Mouse (Mus musculus): ENCODE results near the gene Slc25a42.
"Not testable (repeated sequence)": the region's sequence is repeated elsewhere in the genome, so short reads cannot be mapped to it uniquely, and the experiment has no call there.

Slc25a42 gene

GRCm38 (mm10) chr8:70212112-70213055 lies at the start of gene Slc25a42:
TSS of gene Slc25a42 (minus strand) at chr8:70212305.
- peak; percentile 95 to 98 for DNase-seq

GRCm38 (mm10) chr8:70259043-70259442 lies 46.9 kb upstream of the Slc25a42 start:
- DNase-seq, result no peak

GRCm38 (mm10) chr8:70258600-70258999 lies 46.5 kb upstream of the Slc25a42 start:
- no peak for DNase-seq

DNA sequence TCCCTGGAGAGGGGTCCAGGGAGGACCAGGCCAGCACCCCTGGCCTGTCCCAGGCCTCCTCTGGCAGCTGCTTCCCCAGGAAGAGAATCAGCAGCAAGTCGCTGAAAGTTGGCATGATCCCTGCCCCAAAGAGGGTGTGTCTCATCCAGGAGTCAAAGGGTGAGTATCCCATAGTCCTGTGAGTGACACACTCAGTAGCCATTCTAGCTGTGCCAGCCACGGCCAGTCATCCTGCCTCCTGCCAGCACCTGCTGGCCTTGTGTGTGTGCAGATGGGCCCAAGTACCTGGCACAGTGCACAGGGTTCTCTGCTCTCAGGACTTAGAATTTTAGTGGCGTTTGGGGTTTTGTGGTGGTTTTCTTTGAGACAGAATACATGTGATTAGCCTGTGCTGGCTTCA lies 45.4 kb upstream of the Slc25a42 start:
- DNase-seq, result no peak

DNA sequence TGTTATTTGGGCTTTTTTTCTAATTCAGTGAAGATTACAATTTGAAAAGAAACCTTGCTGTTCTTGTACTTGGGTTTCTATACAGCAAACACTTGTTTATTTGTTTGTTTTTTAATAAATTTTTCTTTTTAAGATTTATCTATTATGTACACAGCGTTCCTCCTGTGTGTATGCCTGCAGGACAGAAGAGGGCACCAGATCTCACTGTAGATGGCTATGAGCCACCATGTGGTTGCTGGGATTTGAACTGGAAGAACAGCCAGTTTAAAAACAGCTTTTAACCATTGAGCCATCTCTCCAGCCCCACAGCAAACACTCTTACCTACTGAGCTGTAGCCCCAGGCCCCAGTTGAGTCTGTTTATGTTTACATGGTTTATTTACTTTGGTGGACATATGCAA lies 42.5 kb upstream of the Slc25a42 start:
- DNase-seq, result no peak

DNA sequence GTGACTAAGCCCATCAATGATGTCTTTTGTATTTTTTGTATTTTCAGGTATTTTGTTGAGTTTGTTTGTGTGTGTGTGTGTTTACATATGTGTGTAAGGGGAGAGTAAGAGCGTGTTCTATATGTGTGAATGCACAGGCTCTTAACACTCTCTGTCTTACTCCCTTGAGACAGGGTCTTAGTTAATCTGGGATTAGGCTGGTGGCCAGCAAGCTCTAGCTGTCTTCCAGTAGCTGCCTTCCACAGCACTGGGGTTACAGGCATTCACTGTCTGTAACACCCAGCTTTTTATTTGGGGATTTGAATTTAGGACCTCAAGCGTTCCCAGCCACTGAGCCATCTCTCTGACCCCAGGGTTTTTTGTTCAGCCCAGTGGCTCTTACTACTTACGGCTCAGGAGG lies 35.7 kb upstream of the Slc25a42 start:
- no peak for DNase-seq

DNA sequence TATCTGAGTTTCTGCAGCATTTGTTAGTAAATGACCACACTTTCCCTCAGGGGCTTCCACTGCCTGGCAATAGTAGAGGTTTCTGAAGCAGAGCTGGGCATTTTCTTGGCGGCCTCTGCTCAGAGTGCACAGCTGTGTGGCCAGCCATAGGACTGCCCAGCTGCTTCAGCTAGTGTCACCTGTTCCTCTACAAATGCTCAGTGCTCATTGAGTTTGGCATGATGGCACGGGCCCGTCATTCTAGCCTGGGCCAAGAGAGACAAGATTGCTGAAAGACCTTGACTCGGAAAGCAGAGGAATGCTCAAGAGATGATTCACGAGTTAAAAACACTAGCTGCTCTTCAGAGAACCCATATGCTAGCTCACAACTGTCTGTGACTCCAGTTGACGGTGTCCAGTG lies 34.5 kb upstream of the Slc25a42 start:
- DNase-seq, result no peak

- peak in 1 of 2 experiments; percentile 30 for DNase-seq
Observed at GRCm38 (mm10) chr8:70240642-70241041, 28.5 kb upstream of the Slc25a42 start.

DNA sequence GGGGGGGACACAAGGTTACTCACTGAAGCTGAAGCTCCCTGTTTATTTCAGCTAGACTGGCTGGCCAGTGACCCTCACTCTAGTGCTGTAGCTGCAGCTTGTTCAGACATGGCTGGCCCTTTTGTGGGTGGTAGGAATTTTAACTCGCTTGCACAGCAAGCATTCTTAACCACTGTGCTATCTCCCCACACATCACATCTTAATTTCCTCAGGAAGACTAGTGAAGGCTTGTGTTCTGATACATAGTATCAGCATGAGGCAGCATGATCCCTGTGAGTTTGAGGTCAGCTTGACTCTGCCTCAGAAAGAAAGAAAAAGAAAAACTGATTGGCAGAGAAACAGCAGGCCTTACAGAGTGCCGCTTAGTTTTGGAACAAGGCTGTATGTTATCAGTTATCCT lies 25.7 kb upstream of the Slc25a42 start:
- DNase-seq, result no peak

- no peak for DNase-seq
Observed at GRCm38 (mm10) chr8:70234781-70235128, 22.6 kb upstream of the Slc25a42 start.

DNA sequence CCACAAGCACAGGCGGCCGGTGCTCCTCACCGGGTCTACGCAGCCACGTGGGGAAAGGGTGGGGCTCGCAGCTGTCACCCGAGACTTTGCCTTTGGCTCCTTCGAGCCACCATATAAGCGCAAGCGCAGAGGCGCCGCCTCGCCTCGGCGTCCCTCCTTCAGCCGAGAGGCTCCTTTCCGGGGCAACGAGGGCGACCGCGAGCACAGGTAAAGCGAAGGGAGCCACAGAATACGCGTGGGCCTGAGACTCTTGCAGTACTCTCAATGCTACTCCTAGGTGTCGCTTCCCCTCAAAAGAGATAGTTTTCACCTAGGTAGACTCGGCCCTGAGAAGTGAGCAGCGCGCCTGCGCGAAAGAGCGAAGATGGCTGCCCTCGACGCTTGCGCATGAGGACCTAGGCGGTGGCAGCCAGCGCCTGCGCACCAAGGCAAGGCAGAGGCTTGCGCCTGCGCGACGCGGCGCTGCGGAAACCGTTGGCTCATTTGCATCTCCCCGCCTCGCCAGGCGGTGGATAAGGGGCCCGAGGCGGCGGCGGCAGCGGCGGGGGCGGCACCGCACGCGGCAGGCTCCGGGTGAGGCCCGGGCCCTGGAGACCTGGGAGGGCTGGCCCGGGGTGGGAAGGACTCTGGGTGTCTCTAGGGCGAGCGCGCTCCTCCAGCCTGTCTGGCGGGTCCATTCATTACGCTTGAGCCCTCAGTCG lies 22.1 kb upstream of the Slc25a42 start, which contains the start of the genes Sugp2 and Armc6:
Gene Sugp2 (plus strand): TSS at position 147 of the 701 bp plus-strand sequence.
Gene Armc6 (minus strand): TSS at position 387 of the 701 bp plus-strand sequence.
- DNase-seq, result peak; percentile 95 to 97

GRCm38 (mm10) chr8:70233606-70234005 lies 21.5 kb upstream of the Slc25a42 start:
- no peak for DNase-seq

DNA sequence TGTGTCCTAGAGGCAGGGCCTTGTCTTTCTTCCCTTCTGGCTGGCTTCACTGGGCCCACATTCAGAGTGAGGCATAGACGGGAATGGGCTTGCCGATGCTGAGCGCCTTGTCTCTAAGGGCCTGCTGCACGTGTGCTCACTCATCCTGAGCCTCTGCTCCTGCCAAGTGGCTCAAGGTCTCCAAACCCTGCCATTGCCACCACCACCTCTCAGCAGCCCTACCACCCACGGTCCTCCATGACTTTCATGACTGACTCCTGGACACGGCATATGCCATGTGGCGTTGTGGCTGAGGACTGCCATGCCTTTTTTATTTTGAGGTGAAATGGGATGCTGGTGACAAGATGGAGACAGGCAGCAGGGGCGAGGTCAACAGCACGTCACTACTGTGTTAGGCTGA lies 18.7 kb upstream of the Slc25a42 start:
- DNase-seq, result no peak

- DNase-seq, result no peak
Observed at GRCm38 (mm10) chr8:70227997-70228396, 15.9 kb upstream of the Slc25a42 start.

DNA sequence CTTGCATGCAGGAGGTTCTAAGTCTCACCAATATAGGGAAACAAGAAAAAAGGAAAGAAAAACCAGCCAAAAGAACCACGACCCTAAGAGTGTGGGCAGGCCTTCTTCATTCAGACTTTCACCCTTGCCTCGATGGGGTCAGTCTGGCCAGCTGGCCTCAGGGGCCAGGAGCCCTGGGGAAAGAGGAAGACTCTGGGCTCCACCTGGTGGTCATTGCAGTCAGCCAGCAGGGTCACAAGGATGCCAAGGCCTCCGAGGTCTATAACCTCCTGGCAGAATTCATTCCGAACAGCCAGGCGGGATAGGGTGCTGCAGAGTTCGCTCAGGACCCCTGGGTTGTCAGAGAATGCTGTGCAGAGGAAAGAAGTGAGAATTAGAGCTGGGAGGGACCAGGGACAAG lies 11.2 kb upstream of the Slc25a42 start:
- DNase-seq, result peak; percentile 62 to 77

- no peak for DNase-seq
Observed at GRCm38 (mm10) chr8:70222041-70222440, 9.9 kb upstream of the Slc25a42 start.

GRCm38 (mm10) chr8:70220911-70221310 lies 8.8 kb upstream of the Slc25a42 start:
- DNase-seq, result no peak

DNA sequence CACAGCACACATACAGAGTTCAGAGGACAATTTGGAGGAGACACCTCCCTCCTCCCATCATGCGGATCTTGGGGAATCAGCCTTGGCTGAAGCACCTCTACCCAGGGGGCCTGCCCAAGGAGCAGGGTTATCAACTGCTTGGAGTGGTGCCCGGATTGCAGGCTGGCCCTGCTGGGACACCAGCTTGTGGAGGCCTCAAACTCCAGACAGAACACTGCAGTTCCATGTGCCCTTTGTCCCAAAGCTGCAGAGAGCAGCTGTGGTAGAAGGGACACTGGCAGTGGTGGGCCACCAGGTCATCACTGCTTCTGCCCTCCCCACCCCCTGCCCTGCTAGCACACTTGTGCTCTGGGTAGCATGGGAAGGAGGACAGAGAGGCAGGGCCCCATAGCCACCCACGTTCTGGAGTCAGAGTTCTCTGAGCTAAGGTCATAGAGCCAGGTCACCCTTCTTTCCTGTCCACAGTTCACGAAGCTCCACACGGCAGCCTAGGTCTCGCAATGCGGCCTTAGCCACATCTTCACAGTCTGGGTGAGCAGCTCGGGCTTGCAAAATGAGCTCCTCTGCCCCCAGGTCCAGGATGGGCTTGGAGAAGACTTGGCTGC lies 8.2 kb upstream of the Slc25a42 start:
- DNase-seq, result peak in 1 of 2 experiments; percentile 47

- peak in 1 of 2 experiments; percentile 27 for DNase-seq
Observed at GRCm38 (mm10) chr8:70219107-70219684, 7.1 kb upstream of the Slc25a42 start.

DNA sequence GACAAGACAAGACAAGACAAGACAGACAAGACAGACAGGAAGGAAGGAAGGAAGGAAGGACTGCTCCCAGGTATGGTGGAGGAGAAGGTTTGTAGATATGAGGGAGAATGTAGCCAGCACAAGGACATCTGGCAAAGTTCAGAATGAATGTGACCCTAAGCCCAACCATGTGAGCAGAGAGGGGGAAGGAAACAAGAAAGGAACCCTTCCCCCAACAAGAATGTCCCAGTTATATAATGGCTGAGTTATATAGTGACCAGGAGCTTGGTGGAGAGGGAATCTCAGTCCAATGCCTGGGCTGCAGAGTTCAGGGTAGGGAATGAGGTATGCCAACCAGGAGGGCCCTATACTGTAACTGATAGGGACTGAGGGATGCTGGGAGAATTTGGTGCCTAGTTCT lies 5.3 kb upstream of the Slc25a42 start:
- no peak for DNase-seq

- DNase-seq, result peak in 1 of 2 experiments; percentile 52
Observed at GRCm38 (mm10) chr8:70216566-70216965, 4.5 kb upstream of the Slc25a42 start.

- not testable (repeated sequence) for DNase-seq
Observed at GRCm38 (mm10) chr8:70216161-70216560, 4.1 kb upstream of the Slc25a42 start.

GRCm38 (mm10) chr8:70215092-70215491 lies 3.0 kb upstream of the Slc25a42 start:
- DNase-seq, result no peak

All from kidney, postnatal 4 days (tissue).